In the genomic region with DNA sequence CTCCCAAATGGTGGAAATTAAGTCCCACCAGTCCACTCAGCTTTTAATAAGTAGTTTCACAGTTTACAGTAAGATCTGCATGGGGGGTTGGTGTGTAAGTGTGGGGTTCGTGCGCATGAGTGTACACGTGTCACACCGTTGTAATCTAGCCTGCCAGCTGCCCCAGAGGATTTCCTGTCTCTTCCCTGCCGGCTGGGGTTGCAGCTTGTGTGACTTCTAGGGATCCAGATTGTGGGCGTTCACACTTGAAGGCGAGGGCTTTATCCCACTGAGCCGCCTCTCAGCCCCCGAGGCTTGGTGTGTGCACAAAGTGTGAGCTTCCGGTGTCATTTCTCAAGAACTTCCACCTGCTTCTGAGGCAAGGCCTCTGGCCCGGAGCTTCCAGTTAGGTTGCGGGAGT, we compare ENCODE assay signal across 13 mouse cellular contexts. TPM values are rescaled to one million over a fixed set of nuclear protein-coding genes. Genes with fewer than 3 reads are reported as not detected.
DNase-seq lines count a peak whose midpoint lies in the region; ATAC-seq lines count a peak whose summit lies in the region.
"Had no signal": no experiment of that assay in that cellular context is flagged by ENCODE, and none has a peak within 500 bp of the region (broad histone marks: within the 10 kb centered on the region; RNA-seq: fewer than 3 reads in every experiment).

No protein-coding gene starts in this region.

- H3K36me3 ChIP-seq in heart, embryonic 11.5 days (ENCODE audit: control insufficient read depth, insufficient read depth, low read length), result no peaks in the 10 kb centered on the region
- no peaks in the 10 kb centered on the region for H3K36me3 ChIP-seq in liver, embryonic 11.5 days (ENCODE audit: control insufficient read depth, insufficient read depth, low read length)
- H3K36me3 ChIP-seq: intestine, embryonic 15.5 days had no signal

- H3K9ac ChIP-seq in heart, embryonic 11.5 days (ENCODE audit: low read depth, low read length), result no peak overlapping the region
- no peak overlapping the region for H3K9ac ChIP-seq in liver, embryonic 11.5 days (ENCODE audit: low read depth, low read length)
- H3K9ac ChIP-seq: intestine, embryonic 15.5 days had no signal

- H3K9me3 ChIP-seq in heart, embryonic 11.5 days (replicated peaks; ENCODE audit: control insufficient read depth, low read length), result 0 out of 2 replicates have a peak, but pooled peaks cover 3% of the 10 kb centered on the region
- H3K9me3 ChIP-seq in liver, embryonic 11.5 days (ENCODE audit: control insufficient read depth, low read length), result peaks cover 2% of the 10 kb centered on the region; the same call in 1 of the 2 replicates
- H3K9me3 ChIP-seq: intestine, embryonic 15.5 days had no signal

- no peak for DNase-seq in heart, adult 8-10 months (ENCODE audit: low spot score)
- DNase-seq in liver, result peak; percentile 34
- no peak for DNase-seq in liver, embryonic 11.5 days (ENCODE audit: low spot score)
- DNase-seq in natural killer cell, adult 2 months (ENCODE audit: low spot score in 2 of 2), result peak; percentile 14 to 15
- no peak for DNase-seq in cerebellum, adult 9-11 months
- DNase-seq: B cell, adult 2 months; cerebellum, postnatal 10 days; gastrocnemius, adult 2 months; spleen, adult 18-20 months had no signal

- H3K4me1 ChIP-seq in heart, embryonic 11.5 days (ENCODE audit: control insufficient read depth, insufficient read depth, low read length), result no peaks in the 10 kb centered on the region
- no peaks in the 10 kb centered on the region for H3K4me1 ChIP-seq in liver, embryonic 11.5 days (replicated peaks; ENCODE audit: control insufficient read depth, insufficient read depth, low read length)
- H3K4me1 ChIP-seq: intestine, embryonic 15.5 days had no signal

- H3K27ac ChIP-seq in heart, embryonic 11.5 days (ENCODE audit: low read depth, low read length), result peak overlapping the region; percentile 24; the same call in 1 of the 2 replicates
- H3K27ac ChIP-seq in liver, embryonic 11.5 days (ENCODE audit: low read depth, low read length), result no peak overlapping the region
- H3K27ac ChIP-seq: gastrocnemius, adult 2 months; intestine, embryonic 15.5 days had no signal

- H3K27me3 ChIP-seq in heart, embryonic 11.5 days (ENCODE audit: control insufficient read depth, insufficient read depth, low read length), result no peaks in the 10 kb centered on the region
- no peaks in the 10 kb centered on the region; the same call in 1 of the 2 replicates for H3K27me3 ChIP-seq in liver, embryonic 11.5 days (replicated peaks; ENCODE audit: control insufficient read depth, insufficient read depth, low read length)
- H3K27me3 ChIP-seq: intestine, embryonic 15.5 days had no signal

- 53% methylated on average over 12 of the region's 12 CpGs for WGBS in heart, embryonic 11.5 days (ENCODE audit: insufficient replicate concordance)
- WGBS in liver, embryonic 11.5 days, result 42% methylated on average over 12 of the region's 12 CpGs

- H3K4me3 ChIP-seq in heart, embryonic 11.5 days (ENCODE audit: low read depth, low read length), result no peak overlapping the region
- H3K4me3 ChIP-seq in liver, embryonic 11.5 days (ENCODE audit: low read depth, low read length), result no peak overlapping the region
- H3K4me3 ChIP-seq: gastrocnemius, adult 2 months; intestine, embryonic 15.5 days had no signal

- no peak; the same call in 1 of the 2 replicates for ATAC-seq in heart, embryonic 11.5 days (replicated peaks; ENCODE audit: insufficient number of reproducible peaks, low FRiP score, low TSS enrichment)
- no peak for ATAC-seq in liver, embryonic 11.5 days (replicated peaks; ENCODE audit: low FRiP score)
- ATAC-seq in common myeloid progenitor, adult 5-6 weeks (replicated peaks; ENCODE audit: low read depth, poor library complexity, severe bottlenecking), result peak; percentile 90
- ATAC-seq in inflammation-experienced regulatory T-cells, adult 6 months, result no peak
- ATAC-seq: intestine, embryonic 15.5 days had no signal

- H3K4me2 ChIP-seq in heart, embryonic 11.5 days, result no peak overlapping the region
- H3K4me2 ChIP-seq in liver, embryonic 11.5 days, result no peak overlapping the region
- H3K4me2 ChIP-seq: intestine, embryonic 15.5 days had no signal

RNA-seq across cellular contexts. Expression of a gene that starts 19.7 kb away (rescaled TPM):
- 1.7 and 2.8 TPM in 2 replicates for polyA plus RNA-seq in heart, embryonic 11.5 days (2014; fragmentation: Nextera tagmentation; extraction: Ambion mirVana)
- 10 to 100 TPM; 20.9 to 28.7 (median 27.4) TPM for total RNA-seq in heart, adult 8-10 months (2022)
- 3.8 and 4.4 TPM in 2 replicates for polyA plus RNA-seq in liver, embryonic 11.5 days (2014; fragmentation: Nextera tagmentation; extraction: Ambion mirVana)
- 0.10 TPM in 1 of 2 replicates, not detected in the other for total RNA-seq in common myeloid progenitor, adult 5-6 weeks (2017)
- polyA plus RNA-seq in inflammation-experienced regulatory T-cells, adult 6 months (2017; shearing (Covaris generic)), result under 1 TPM in 1 of 3 experiments, not detected in 2; 0.34 TPM

Comparison
In these comparisons a context has a peak if more than half of its experiments do, and no peak if none do; other contexts are left out.
1. DNase-seq: peak in liver (single experiment) and natural killer cell, adult 2 months (2 of 2); none in heart, adult 8-10 months (single experiment), liver, embryonic 11.5 days (single experiment) and cerebellum, adult 9-11 months (single experiment).